Mouse (Mus musculus): ENCODE measurements at regions not wholly inside any gene's neighbourhood (a gene's known extent, or its start where the extent isn't known, plus 50 kb on each side); places are given as distances from the start of the nearest gene placed in this dataset.

GRCm38 (mm10) chr12:8099114-8099513 lies 108.8 kb upstream of the Ldah start:
- Histone ChIP-seq H3K9me3 (no peaks in the 10 kb centered on the region), H3K4me3 (replicated peaks) (no peak overlapping the region), H3K4me1 (no peaks in the 10 kb centered on the region), H3K36me3 (no peaks in the 10 kb centered on the region), H3K4me2 (no peak overlapping the region), H3K9ac (no peak overlapping the region), H3K27ac (no peak overlapping the region), H3K27me3 (replicated peaks) (no peaks in the 10 kb centered on the region)
- ATAC-seq (ENCODE audit: insufficient read depth, low FRiP score, low read depth), result no peak
- WGBS, result 73% methylated on average over 2 of the region's 2 CpGs

GRCm38 (mm10) chr12:8099821-8100220 lies 108.1 kb upstream of the Ldah start:
- no peaks in the 10 kb centered on the region for H3K9me3 ChIP-seq
- no peak for ATAC-seq (ENCODE audit: insufficient read depth, low FRiP score, low read depth)

GRCm38 (mm10) chr12:8101837-8102236 lies 106.1 kb upstream of the Ldah start:
- no peaks in the 10 kb centered on the region for H3K9me3 ChIP-seq
- H3K36me3 ChIP-seq, result no peaks in the 10 kb centered on the region
- H3K9ac ChIP-seq, result no peak overlapping the region
- no peak overlapping the region for H3K4me2 ChIP-seq
- H3K27me3 ChIP-seq (replicated peaks), result no peaks in the 10 kb centered on the region
- no peak overlapping the region for H3K27ac ChIP-seq
- WGBS, result 74% methylated on average over 8 of the region's 8 CpGs
- H3K4me3 ChIP-seq (replicated peaks), result no peak overlapping the region
- no peak for ATAC-seq (ENCODE audit: insufficient read depth, low FRiP score, low read depth)
- H3K4me1 ChIP-seq, result no peaks in the 10 kb centered on the region

More at GRCm38 (mm10) chr12:8099821-8100220, 108.1 kb upstream of the Ldah start:
- no peaks in the 10 kb centered on the region for H3K27me3 ChIP-seq (replicated peaks)
- H3K4me2 ChIP-seq, result no peak overlapping the region
- 25% methylated on average over 2 of the region's 2 CpGs for WGBS
- no peak overlapping the region for H3K4me3 ChIP-seq (replicated peaks)
- H3K27ac ChIP-seq, result no peak overlapping the region
- no peaks in the 10 kb centered on the region for H3K4me1 ChIP-seq
- H3K36me3 ChIP-seq, result no peaks in the 10 kb centered on the region
- H3K9ac ChIP-seq, result no peak overlapping the region

GRCm38 (mm10) chr12:8103259-8103658 lies 104.6 kb upstream of the Ldah start:
- no peak for ATAC-seq (ENCODE audit: insufficient read depth, low FRiP score, low read depth)
- no peak overlapping the region for H3K4me2 ChIP-seq
- H3K36me3 ChIP-seq, result no peaks in the 10 kb centered on the region
- H3K27ac ChIP-seq, result no peak overlapping the region
- H3K4me1 ChIP-seq, result no peaks in the 10 kb centered on the region
- whole genome bisulfite sequencing, result 76% methylated on average over 9 of the region's 9 CpGs
- no peaks in the 10 kb centered on the region for H3K9me3 ChIP-seq
- H3K9ac ChIP-seq, result no peak overlapping the region
- no peak overlapping the region for H3K4me3 ChIP-seq (replicated peaks)
- no peaks in the 10 kb centered on the region for H3K27me3 ChIP-seq (replicated peaks)

- no peak overlapping the region for H3K4me3 ChIP-seq (replicated peaks)
- H3K27ac ChIP-seq, result no peak overlapping the region
- no peaks in the 10 kb centered on the region for H3K36me3 ChIP-seq
- ATAC-seq (ENCODE audit: insufficient read depth, low FRiP score, low read depth), result no peak
- no peaks in the 10 kb centered on the region for H3K4me1 ChIP-seq
- H3K4me2 ChIP-seq, result no peak overlapping the region
- WGBS, result 53% methylated on average over 4 of the region's 4 CpGs
- no peaks in the 10 kb centered on the region for H3K9me3 ChIP-seq
- H3K27me3 ChIP-seq (replicated peaks), result no peaks in the 10 kb centered on the region
- no peak overlapping the region for H3K9ac ChIP-seq
These were observed 100.8 kb upstream of the Ldah start for GRCm38 (mm10) chr12:8107137-8107536.

GRCm38 (mm10) chr12:8109203-8109770 lies 98.6 kb upstream of the Ldah start:
- H3K9me3 ChIP-seq, result no peaks in the 10 kb centered on the region
- H3K27me3 ChIP-seq (replicated peaks), result no peaks in the 10 kb centered on the region
- no peak overlapping the region for H3K27ac ChIP-seq
- no peak overlapping the region for H3K9ac ChIP-seq
- ATAC-seq (ENCODE audit: insufficient read depth, low FRiP score, low read depth), result no peak
- H3K4me3 ChIP-seq (replicated peaks), result no peak overlapping the region
- WGBS, result 57% methylated on average over 5 of the region's 5 CpGs
- H3K4me2 ChIP-seq, result no peak overlapping the region
- no peaks in the 10 kb centered on the region for H3K36me3 ChIP-seq
- no peaks in the 10 kb centered on the region for H3K4me1 ChIP-seq

GRCm38 (mm10) chr12:8109876-8110275 lies 98.0 kb upstream of the Ldah start:
- WGBS, result 78% methylated on average over 6 of the region's 6 CpGs
- no peaks in the 10 kb centered on the region for H3K36me3 ChIP-seq
- no peak overlapping the region for H3K4me2 ChIP-seq
- H3K27me3 ChIP-seq (replicated peaks), result no peaks in the 10 kb centered on the region
- no peak overlapping the region for H3K27ac ChIP-seq
- no peak overlapping the region for H3K4me3 ChIP-seq (replicated peaks)
- no peak for ATAC-seq (ENCODE audit: insufficient read depth, low FRiP score, low read depth)
- H3K9me3 ChIP-seq, result no peaks in the 10 kb centered on the region
- no peak overlapping the region for H3K9ac ChIP-seq
- no peaks in the 10 kb centered on the region for H3K4me1 ChIP-seq

GRCm38 (mm10) chr12:8110297-8110696 lies 97.6 kb upstream of the Ldah start:
- H3K36me3 ChIP-seq, result no peaks in the 10 kb centered on the region
- ATAC-seq (ENCODE audit: insufficient read depth, low FRiP score, low read depth), result no peak
- no peaks in the 10 kb centered on the region for H3K9me3 ChIP-seq
- no peaks in the 10 kb centered on the region for H3K27me3 ChIP-seq (replicated peaks)
- H3K4me3 ChIP-seq (replicated peaks), result no peak overlapping the region
- H3K27ac ChIP-seq, result no peak overlapping the region
- 56% methylated on average over 4 of the region's 4 CpGs for WGBS
- no peak overlapping the region for H3K9ac ChIP-seq
- H3K4me2 ChIP-seq, result no peak overlapping the region
- H3K4me1 ChIP-seq, result no peaks in the 10 kb centered on the region

GRCm38 (mm10) chr12:8111484-8111883 lies 96.4 kb upstream of the Ldah start:
- Histone ChIP-seq H3K9me3 (no peaks in the 10 kb centered on the region), H3K36me3 (no peaks in the 10 kb centered on the region), H3K27me3 (replicated peaks) (no peaks in the 10 kb centered on the region), H3K4me3 (replicated peaks) (no peak overlapping the region), H3K4me2 (no peak overlapping the region), H3K27ac (no peak overlapping the region), H3K9ac (no peak overlapping the region), H3K4me1 (no peaks in the 10 kb centered on the region)
- 67% methylated on average over 4 of the region's 4 CpGs for WGBS
- ATAC-seq (ENCODE audit: insufficient read depth, low FRiP score, low read depth), result no peak

GRCm38 (mm10) chr12:8155566-8155965 lies 52.3 kb upstream of the Ldah start:
- 68% methylated on average over 1 of the region's 1 CpGs for WGBS
- H3K27me3 ChIP-seq (replicated peaks), result no peaks in the 10 kb centered on the region
- no peaks in the 10 kb centered on the region for H3K9me3 ChIP-seq
- H3K27ac ChIP-seq, result no peak overlapping the region
- H3K4me1 ChIP-seq, result no peaks in the 10 kb centered on the region
- no peak overlapping the region for H3K9ac ChIP-seq
- H3K4me2 ChIP-seq, result no peak overlapping the region
- H3K4me3 ChIP-seq (replicated peaks), result no peak overlapping the region
- no peak for ATAC-seq (ENCODE audit: insufficient read depth, low FRiP score, low read depth)
- H3K36me3 ChIP-seq, result no peaks in the 10 kb centered on the region
